Mouse (Mus musculus) cerebellum, adult 18-20 months (tissue): Measurements from ENCODE around the gene Pla2g12a.
A peak's percentile ranks its signal among the peaks of the same experiment; 100 is the strongest.

Source experiments
- DNase-seq, 2 experiments: peaks; one replicate each; pipeline ENCODE4 v3.0.0; 2021

Gene Pla2g12a

DNA sequence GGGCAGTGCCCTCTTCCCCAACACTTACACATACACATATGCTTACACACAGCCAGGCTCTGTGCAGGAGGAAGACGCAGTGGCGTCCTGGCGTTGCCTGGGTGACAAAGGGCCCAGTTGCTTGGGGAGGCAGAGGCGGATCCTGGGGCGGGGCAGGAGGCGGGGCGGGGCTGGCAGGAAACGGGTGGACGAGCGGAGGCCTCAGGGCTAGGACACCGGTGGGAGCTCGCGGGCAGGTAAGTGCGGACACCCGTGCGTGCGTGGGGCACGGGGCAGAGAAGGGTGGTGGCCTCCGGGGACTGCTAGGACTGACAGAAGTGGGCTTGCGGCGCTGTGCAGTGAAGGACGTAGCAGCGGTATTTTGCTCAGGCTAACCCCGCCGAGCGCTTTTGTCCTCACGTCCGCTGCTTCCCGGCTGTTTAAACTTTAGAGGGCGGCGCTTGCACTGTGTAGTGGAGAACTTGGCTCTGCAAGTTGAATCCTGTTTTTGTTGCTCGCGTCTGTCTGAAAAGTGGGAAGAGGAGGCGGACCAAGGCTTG, 22.9 kb downstream of the Pla2g12a start, which contains the start of gene Casp6:
TSS of gene Casp6 (plus strand) at position 155 of the 539 bp plus-strand sequence.
- peak; percentile 50 for DNase-seq

DNA sequence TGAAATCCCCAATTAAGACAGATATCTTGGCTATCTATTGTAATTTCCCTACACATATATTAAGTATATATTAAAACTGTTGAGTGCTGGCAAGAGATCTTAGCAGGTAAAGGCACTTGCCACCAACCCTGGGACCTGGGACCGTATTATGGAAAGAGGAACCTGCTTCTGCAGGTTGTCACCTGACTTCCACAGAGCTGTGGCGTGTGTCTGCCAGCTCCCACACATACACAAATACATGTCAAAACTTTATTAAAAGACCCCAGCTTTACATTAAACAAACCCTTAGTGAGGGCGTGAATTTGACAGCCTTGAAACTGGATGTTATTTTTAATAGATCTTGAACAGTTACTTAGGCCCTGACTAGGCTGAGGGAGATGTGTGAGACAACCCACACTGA, 25.0 kb downstream of the Pla2g12a start:
- no peak for DNase-seq

- DNase-seq, result no peak
Measured at GRCm38 (mm10) chr3:129903866-129904265, 25.5 kb downstream of the Pla2g12a start.

DNA sequence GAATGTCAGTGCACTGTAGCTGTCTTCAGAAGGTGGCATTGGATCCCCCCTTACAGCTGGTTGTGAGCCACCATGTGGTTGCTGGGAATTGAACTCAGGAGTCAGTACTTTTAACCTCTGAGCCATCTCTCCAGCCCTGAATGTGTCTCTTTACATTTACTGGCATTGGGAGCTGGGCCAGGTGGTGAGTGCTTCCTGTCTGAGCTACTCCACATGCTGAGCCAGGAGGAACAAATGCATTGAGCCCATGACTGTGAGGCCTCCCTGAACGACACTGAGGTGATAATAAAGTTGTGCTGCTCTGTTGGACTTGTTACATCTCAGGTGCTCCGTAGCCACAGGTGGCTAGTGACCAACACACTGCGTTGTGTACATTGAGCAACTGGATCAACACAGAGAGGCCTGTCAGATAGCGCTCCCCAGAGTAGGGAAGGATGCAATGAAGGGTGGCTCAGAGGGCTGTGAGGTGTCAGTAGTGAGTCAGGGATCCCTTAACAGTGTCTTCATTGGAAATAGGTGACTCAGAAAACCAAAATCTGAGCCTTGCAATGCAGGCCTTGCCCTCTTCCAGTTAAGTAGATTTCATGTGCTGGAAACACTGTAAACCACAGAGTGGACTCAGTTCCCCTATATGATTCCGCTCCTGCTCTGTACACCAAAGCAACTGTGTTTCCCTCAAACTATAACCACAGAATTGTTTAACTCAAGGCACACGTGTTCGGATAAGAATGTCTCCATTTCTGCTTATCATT, 26.2 kb downstream of the Pla2g12a start:
- no peak for DNase-seq

DNA sequence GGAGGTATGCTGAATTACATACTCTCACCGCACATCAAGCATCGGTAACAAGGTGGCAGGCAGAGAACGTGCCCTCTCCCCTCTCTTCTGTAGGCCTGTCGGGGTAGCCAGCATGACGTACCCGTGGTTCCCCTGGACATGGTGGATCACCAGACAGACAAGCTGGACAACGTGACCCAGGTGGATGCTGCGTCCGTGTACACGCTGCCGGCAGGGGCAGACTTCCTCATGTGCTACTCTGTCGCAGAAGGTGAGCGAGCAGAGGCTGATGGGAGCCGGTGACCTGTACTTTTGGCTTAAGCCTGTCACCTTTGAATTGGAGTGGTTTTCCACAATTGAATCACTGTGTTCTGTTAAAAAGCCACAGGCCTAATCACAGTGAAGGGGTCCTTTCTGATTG, 33.6 kb downstream of the Pla2g12a start:
- DNase-seq, result no peak

- no peak for DNase-seq
Measured at GRCm38 (mm10) chr3:129913241-129913640, 34.8 kb downstream of the Pla2g12a start.

DNA sequence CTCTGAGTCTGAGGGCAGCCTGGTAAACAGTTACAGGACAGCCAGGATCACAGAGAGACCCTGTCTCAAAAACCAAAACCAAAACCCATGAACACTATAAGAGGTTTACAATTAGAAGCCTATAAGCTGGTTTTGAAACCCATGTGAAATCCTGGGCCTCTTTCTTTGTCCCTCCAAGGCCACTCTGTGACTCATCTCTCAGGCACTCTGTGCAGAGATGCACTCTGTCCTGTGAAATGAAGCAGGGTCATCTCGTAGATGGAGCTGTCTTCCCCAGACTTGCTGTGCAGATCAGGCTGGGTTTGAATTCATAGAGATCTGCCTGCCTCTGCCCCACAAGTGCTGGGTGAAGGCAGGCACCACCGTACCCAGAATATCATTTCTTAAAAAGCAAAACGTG, 39.0 kb downstream of the Pla2g12a start:
- no peak for DNase-seq

DNA sequence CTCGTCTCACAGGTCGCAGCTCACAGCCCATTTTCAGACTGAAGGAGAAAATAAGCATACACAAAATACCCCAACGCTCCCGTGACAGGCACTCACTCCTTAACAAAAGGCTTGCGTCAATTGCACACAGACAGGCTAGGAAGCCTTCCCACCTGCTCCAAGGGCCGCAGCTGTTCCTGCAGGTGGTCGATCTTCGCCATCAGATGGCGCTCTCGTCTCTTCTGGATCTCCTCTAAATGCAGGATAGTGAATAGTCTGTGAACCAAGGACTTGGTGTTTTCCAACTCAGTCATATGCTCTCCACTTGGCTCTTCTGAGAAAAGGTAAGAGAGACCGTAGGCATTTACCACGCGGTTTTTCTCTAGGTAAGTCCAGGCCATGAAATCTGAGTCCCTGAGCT, 40.0 kb downstream of the Pla2g12a start:
- peak; percentile 42 to 55 for DNase-seq

DNA sequence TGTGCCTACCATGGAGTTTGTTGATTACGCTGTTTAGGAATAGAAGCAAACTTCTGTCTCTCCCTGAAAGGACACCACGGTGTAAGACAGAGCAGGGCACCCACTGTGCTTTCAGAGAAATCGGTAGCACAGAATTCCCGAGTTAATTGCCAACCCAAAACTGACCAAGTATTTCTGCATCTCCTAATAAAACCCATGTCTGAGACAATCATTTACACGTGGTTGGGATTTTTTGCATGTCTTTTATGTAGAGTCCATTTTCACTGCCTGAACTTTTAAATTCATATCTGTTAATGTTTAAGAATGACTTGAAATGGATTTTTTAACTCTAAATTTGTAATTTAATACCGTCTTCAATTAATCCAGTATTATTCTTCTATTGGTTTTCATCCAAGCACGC, 45.2 kb downstream of the Pla2g12a start:
- no peak for DNase-seq

GRCm38 (mm10) chr3:129925861-129926260, 47.5 kb downstream of the Pla2g12a start:
- DNase-seq, result no peak

GRCm38 (mm10) chr3:129930213-129930778, 51.9 kb downstream of the Pla2g12a start:
- no peak for DNase-seq

DNA sequence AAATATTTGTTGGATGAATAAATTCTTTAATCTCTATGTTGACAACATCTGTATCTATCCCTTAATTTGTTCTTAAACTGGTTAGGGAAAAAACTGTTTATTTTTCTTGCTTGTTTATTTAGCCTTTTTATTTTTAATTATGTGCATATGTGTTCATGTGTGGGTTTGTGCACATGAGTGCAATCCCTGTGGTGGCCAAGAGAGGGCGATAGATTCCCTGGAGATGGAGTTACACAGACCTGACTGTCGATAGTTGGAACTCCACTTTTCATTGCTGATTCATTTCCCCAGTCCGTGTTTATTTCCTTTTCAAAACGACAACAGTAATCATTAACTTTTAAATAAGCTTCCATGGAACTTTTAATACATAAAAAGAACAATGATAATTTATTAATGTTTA, 54.0 kb downstream of the Pla2g12a start:
- no peak for DNase-seq

DNA sequence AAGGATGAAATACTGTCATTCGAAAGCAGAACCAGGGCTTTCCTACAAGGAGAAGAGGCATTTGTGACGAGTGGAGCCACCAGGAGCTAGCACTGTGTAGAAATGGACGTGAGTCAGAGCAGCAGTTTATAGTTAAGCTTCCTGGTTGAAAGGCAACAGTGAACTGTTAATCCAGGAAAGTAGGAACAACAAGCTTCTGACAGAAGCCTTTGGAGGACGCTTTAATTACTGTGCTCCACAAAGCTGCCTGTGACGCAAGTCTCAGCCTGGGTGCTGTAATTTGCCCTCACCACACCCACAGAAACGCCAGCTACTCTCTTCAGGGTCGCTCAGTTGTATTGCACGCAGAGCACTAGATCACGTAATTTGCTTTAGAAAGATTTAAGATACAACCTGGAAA, 58.2 kb downstream of the Pla2g12a start:
- DNase-seq, result no peak

DNA sequence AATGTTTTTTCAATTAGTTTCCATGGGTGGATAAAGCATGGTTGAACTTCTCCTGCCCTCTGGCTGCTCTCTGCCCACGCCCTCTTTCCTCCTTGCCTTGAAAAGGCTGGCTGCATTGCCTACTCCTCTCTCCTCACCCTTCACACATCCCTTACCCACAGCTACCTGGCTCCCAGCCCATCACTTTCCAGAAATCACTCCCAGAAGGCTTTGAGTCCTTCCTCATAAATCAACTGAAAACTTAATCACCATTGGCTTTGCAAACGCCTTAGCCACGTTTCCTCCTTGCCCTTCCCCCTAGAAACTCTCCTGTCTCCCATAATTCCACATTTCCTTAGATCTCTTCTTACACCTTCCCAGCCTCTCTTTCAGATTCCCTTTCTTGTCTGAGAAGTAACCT, 59.4 kb downstream of the Pla2g12a start:
- DNase-seq, result no peak

GRCm38 (mm10) chr3:129939058-129939457, 60.7 kb downstream of the Pla2g12a start:
- DNase-seq, result no peak

GRCm38 (mm10) chr3:129940780-129941179, 62.4 kb downstream of the Pla2g12a start:
- DNase-seq, result no peak

DNA sequence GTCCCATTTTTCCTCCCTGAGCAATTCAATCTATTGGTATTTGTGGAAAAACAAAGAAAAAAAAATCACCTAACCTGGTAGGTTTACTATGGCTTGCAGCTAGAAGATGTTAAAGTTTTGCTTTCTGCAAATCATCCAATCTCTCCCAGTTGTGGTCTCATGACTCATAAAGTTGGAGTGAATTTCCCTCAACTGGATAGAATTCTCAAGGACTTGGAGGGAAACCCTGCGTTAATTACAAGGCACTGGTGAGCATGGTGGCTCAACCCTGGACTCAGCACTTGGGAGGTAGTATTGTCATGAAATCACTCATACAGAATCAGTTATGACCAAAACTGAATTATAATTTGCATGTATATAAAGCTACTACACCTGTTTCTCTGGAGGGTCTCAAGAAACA, 62.9 kb downstream of the Pla2g12a start:
- no peak for DNase-seq

DNA sequence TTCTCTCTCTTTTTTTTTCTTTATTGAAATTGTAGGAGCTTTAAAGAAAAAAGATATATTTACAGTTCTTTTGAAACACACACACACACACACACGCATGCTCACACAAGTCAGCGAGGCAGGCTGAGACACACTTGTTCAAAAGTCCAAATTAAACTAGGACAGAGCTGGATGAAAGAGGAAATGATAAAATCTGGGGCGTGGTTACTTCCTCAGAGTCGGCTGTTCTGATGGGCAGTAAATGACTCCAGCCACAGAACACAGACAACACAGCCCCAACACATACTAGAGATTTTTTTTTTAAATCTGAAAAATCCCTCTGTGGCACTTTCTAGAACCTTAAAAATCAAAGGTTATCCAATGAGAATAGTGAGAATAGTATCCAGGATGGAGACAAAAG, 65.4 kb downstream of the Pla2g12a start:
- DNase-seq, result no peak
